Mouse (Mus musculus): ENCODE data around the gene Csnk1e.
A peak's percentile ranks its signal among the peaks of the same experiment; 100 is the strongest.

Gene Csnk1e

DNA sequence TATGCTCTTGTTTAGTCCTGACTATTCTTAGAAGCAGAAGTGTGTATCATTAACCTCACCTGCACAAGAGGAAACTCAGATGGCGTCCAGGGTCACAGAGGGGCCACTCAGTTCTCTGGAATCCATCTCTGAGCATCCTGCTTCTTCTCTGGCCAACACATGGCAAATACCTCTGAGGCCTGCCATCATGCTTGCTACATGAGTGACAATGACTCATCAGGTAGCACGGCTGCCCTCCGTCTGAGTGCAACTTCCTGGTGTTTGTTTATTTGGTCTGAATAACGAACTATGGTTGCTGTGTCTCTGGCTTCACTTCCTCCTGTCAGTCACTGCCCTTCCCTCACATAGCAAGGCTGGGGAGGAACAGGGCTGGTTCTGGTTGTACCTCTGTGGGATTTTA lies 40.9 kb downstream of the Csnk1e start:
- no peak for TF ChIP-seq GATA4 (IDR thresholded peaks at IDR 0.05; ENCODE audit: insufficient replicate concordance, low read length)

DNA sequence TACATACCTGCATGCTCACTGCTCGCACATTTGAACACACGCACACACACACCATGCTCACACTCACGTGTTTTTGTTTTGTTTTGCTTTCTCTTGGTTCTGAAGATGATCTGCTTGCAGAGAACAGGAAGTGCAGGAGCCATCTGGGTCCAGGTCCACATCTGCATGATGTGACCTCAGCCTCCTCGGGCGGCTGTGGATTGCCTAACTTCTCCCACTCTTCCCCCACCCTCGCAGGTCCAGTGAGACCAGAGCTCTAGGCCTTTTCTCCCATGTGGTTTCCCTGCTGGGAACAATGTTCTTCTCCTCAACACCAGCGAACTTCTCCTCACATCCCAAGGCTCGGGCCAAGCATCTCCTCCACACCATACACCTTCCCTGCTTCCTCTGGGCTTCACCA lies 41.6 kb downstream of the Csnk1e start:
- no peak for TF ChIP-seq GATA4 (IDR thresholded peaks at IDR 0.05; ENCODE audit: insufficient replicate concordance, low read length)

- no peak for TF ChIP-seq GATA4 (IDR thresholded peaks at IDR 0.05; ENCODE audit: insufficient replicate concordance, low read length)
These were observed 42.2 kb downstream of the Csnk1e start for GRCm38 (mm10) chr15:79413201-79413600.

GRCm38 (mm10) chr15:79411363-79412065 lies 43.9 kb downstream of the Csnk1e start:
- no peak for TF ChIP-seq GATA4 (IDR thresholded peaks at IDR 0.05; ENCODE audit: insufficient replicate concordance, low read length)

GRCm38 (mm10) chr15:79409077-79409573 lies 46.2 kb downstream of the Csnk1e start:
- no peak for TF ChIP-seq GATA4 (IDR thresholded peaks at IDR 0.05; ENCODE audit: insufficient replicate concordance, low read length)

DNA sequence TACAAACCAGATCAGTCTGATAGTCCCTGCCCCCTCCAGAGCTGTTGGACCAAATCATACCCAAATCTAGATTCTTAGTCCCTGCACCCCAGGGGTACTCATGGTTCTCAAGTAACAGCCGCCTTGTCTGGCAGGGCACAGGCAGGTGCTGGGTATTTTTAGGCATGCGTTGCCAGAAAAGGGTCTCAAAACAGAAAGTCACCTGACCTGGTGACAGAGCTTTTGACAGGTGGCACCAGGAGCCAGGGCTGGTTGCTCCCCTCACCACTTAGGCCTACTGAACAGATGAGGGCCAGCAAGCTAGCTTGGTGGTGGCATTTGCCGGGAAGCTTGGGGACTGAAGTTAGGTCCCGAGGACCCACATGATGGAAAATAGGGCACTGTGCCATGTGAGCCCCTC lies 48.8 kb downstream of the Csnk1e start:
- TF ChIP-seq GATA4 (IDR thresholded peaks at IDR 0.05; ENCODE audit: insufficient replicate concordance, low read length): no peak

GRCm38 (mm10) chr15:79404277-79404676 lies 51.1 kb downstream of the Csnk1e start:
- TF ChIP-seq GATA4 (IDR thresholded peaks at IDR 0.05; ENCODE audit: insufficient replicate concordance, low read length): no peak

DNA sequence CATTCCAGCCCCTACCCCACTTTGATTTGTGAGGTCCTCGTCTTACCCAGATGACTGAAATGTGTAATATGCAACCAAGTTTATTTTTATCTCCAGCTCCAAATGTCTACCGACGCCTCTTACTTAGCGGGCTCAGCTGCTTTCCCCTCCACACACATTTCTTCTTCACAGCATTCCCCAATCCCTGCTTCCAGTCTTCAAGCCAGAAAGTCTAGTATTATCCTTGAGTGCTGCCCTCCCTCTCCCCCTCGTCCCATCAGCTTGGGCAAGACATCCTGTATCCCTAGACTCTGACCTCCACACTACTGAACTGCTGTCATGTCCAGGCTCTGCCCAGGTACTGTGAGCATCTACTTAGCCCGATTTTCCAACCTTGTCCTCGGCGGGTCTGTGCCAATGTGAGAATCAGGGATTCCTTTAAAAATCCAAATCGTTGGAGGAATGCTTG lies 51.6 kb downstream of the Csnk1e start:
- TF ChIP-seq GATA4 (IDR thresholded peaks at IDR 0.05; ENCODE audit: insufficient replicate concordance, low read length): no peak

DNA sequence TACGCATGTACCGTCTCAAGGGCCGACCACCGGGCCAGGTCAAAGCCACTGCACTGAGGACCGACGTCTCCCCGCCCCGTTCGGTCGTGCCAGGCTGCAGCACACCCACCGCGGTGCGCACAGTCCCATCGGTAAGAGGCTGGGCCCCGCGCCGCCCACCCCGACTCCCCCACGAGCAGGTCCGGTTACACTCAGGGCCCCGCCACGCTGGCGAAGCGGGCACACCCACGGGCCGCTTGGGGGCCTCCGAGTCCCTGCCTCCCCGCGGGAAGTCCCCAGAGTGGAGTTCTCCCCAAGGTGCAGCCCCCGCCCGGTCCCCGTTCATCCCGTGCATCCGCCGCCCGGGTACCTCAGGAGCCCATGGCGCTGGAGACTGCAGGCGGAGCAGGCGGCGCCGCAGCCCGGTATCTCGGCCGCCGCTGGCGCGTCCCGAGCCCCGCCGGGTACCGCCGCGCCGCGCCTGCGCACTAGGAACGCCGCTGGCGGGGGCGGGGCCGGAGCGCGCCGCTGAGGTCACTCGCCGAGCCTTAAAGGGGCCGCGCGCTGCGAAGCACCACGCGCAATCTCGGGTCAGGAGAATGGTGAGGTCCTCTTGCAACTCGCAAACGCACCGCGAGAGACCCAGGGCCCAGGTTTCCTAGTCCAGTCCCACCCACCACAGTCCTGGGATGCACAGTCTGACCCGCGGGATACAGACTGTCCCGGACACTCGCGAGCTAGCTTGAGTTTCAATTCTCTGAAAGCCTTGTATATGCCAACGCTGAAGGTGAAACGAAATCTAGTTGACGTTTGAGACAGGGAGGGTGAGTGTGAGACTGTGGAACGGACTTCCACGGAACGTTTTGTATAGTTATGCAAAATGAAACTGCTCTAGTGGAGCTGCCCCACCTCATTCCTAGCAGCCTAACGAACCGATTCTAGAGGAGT lies 52.3 kb downstream of the Csnk1e start, which contains the start of gene Tmem184b:
Tmem184b (minus strand) TSS at position 734 of the 927 bp plus-strand sequence.
- peak; percentile 50; the same call in 1 of the 2 replicates for TF ChIP-seq GATA4 (IDR thresholded peaks at IDR 0.05; ENCODE audit: insufficient replicate concordance, low read length)

DNA sequence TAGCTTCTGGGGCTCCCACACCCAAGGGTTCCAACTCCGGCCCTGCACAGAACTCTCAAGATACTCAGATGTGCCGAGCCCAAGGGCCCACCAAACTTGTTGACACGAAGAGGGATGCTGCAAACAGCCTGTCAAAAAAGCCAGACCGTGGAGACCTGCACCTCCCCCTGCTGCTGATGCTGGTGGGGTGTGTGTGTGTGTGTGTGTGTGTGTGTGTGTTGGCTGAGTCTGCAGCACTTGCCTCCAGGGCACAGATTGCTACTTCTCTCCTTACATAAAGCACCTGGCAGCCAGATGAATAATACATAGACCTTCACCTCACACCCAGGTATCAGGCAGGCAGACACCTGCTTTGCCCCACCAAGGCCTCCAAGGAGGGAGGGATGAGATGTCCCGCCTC lies 53.2 kb downstream of the Csnk1e start:
- no peak for TF ChIP-seq GATA4 (IDR thresholded peaks at IDR 0.05; ENCODE audit: insufficient replicate concordance, low read length)

GRCm38 (mm10) chr15:79400975-79401365 lies 54.4 kb downstream of the Csnk1e start:
- TF ChIP-seq GATA4 (IDR thresholded peaks at IDR 0.05; ENCODE audit: insufficient replicate concordance, low read length): no peak

DNA sequence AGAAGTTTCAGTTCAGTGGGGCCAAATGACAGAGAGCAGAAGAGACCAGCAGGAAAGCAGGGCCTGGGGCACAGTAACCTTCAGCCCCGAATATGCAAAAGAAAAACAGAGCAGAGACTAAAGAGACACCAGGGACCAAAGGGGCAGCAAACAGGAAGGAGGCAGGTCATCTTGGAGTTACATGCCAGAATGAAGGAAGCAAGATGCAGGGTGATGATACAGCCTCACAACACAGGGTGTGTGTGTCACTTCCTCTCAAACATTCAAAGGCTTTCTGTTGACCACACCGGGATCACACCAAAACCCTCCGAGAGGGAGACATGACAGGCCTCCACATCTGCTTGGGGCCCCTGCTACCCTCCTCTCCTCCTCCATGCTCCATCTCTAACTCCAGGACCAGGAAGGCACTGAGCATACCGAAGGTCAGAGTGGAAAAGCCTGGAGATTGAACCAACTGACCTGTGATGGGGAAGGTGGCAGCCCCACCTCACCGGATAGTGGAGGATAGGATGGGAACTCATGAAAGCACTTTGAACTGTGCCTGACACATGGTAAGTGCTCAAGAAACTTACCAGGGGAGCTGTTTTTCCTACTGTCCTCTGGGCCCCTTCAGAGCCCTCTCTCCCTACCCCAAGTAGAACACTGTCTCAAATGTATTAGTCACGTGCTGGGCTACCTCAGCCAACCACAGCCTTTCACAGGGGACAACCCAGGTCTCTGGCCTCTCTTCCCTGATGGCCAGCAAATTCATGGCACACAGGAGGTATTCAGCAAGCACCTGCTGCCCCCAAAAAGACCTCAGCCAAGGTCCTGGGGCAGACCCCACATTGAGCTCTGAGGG lies 55.0 kb downstream of the Csnk1e start:
- no peak for TF ChIP-seq GATA4 (IDR thresholded peaks at IDR 0.05; ENCODE audit: insufficient replicate concordance, low read length)

GRCm38 (mm10) chr15:79399231-79400052 lies 55.9 kb downstream of the Csnk1e start:
- no peak for TF ChIP-seq GATA4 (IDR thresholded peaks at IDR 0.05; ENCODE audit: insufficient replicate concordance, low read length)

GRCm38 (mm10) chr15:79396736-79397135 lies 58.6 kb downstream of the Csnk1e start:
- TF ChIP-seq GATA4 (IDR thresholded peaks at IDR 0.05; ENCODE audit: insufficient replicate concordance, low read length): peak; percentile 81; the same call in 1 of the 2 replicates

Data from liver, adult (tissue).